Mouse (Mus musculus) cerebellum, adult 2 months (tissue): ENCODE data around the gene Med14.

ENCODE experiments used
- CTCF ChIP-seq: fragments of 200-500 bp; IDR thresholded peaks from 2 replicates; pipeline ENCODE4 v1.5.1; 2011; ENCODE audit warnings: low read depth, mild to moderate bottlenecking, control low read depth, low read length, moderate library complexity, borderline replicate concordance; ENCODE audit not compliant: insufficient read depth
- POLR2A ChIP-seq: fragments of 200-500 bp; IDR thresholded peaks from 2 replicates; pipeline ENCODE4 v1.6.1; 2011; ENCODE audit warnings: low read length, control low read depth, borderline replicate concordance; ENCODE audit not compliant: insufficient read depth

DNA sequence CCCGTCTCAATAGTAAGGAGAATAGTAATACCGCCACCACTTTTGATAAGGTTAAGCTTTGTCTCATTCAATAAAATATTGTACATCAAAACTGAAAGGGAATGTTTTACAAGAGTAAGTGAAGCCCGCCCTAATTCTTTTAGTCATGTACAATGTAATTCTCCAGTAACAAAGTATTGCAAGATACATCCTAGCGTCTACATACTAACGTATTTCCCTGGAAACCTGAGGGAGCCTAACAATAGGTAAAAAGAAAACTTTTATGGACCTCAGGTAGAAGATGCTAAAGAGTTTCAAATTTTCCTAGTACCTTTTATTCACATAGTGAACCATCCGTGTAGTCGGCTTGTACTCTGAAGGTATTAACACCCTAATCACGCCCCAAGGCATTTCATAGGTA lies 1.4 kb downstream of the Med14 start:
- TF ChIP-seq CTCF: no peak
- no peak for TF ChIP-seq POLR2A
